Mouse (Mus musculus) C2C12 (cell line): Measurements from ENCODE around the gene Polk. TPM values are rescaled to one million over a fixed set of nuclear protein-coding genes. Genes with fewer than 3 reads are reported as not detected.
A peak's percentile ranks its signal among the peaks of the same experiment; 100 is the strongest.

Experiments used
- H3K27me3 ChIP-seq: one replicate; pipeline ENCODE4 v1.6.1; 2011; ENCODE audit not compliant: control insufficient read depth, insufficient read depth, insufficient read length
- H3K36me3 ChIP-seq: one replicate; pipeline ENCODE4 v1.6.1; 2011; ENCODE audit not compliant: control insufficient read depth, insufficient read depth
- H3K4me3 ChIP-seq: one replicate; pipeline ENCODE4 v1.5.1; 2011; ENCODE audit warnings: mild to moderate bottlenecking, control low read depth; ENCODE audit not compliant: poor library complexity, insufficient read depth, severe bottlenecking
- H3K79me2 ChIP-seq: one replicate; pipeline ENCODE4 v1.6.1; 2011; ENCODE audit not compliant: control insufficient read depth, insufficient read depth
- H3K79me3 ChIP-seq: one replicate; pipeline ENCODE4 v1.6.1; 2011; ENCODE audit warnings: low read depth, control low read depth
- H3ac ChIP-seq: one replicate; pipeline ENCODE3; 2011; ENCODE audit warnings: low read depth; ENCODE audit not compliant: control insufficient read depth, insufficient read length
- CEBPB ChIP-seq: IDR thresholded peaks from one replicate; pipeline ENCODE4 v1.6.1; 2011; ENCODE audit warnings: low read depth, mild to moderate bottlenecking, control low read depth, moderate library complexity
- CTCF ChIP-seq: IDR thresholded peaks from one replicate; pipeline ENCODE4 v1.5.1; 2011; ENCODE audit not compliant: control insufficient read depth, insufficient read depth, insufficient read length
- FOSL1 ChIP-seq: IDR thresholded peaks from one replicate; pipeline ENCODE4 v1.8.0; 2011; ENCODE audit warnings: mild to moderate bottlenecking, low read length; ENCODE audit not compliant: poor library complexity, insufficient read depth, severe bottlenecking
- MAX ChIP-seq: IDR thresholded peaks from one replicate; pipeline ENCODE4 v1.6.1; 2011; ENCODE audit warnings: mild to moderate bottlenecking, control low read depth
- MYOD1 ChIP-seq: IDR thresholded peaks from one replicate; pipeline ENCODE4 v1.6.1; 2011; ENCODE audit warnings: low read depth; ENCODE audit not compliant: control insufficient read depth, insufficient read length
- MYOG ChIP-seq: IDR thresholded peaks from one replicate; pipeline ENCODE4 v1.6.1; 2011; ENCODE audit not compliant: control insufficient read depth, insufficient read length; ENCODE audit errors: extremely low read depth
- USF1 ChIP-seq: IDR thresholded peaks from one replicate; pipeline ENCODE4 v1.6.1; 2011; ENCODE audit warnings: low read depth, mild to moderate bottlenecking, control low read depth, moderate library complexity
- polyA plus RNA-seq: library from polyadenylated mRNA; unstranded; fragments of >200 nt; fragmentation: generic; extraction: Trizol; gene quantifications from one replicate; pipeline ENCODE4 v1.2.1, GENCODE M21; 2012; ENCODE audit warnings: missing spikeins

The Polk gene
- polyA plus RNA-seq, 1 experiment = 3.5 TPM

DNA sequence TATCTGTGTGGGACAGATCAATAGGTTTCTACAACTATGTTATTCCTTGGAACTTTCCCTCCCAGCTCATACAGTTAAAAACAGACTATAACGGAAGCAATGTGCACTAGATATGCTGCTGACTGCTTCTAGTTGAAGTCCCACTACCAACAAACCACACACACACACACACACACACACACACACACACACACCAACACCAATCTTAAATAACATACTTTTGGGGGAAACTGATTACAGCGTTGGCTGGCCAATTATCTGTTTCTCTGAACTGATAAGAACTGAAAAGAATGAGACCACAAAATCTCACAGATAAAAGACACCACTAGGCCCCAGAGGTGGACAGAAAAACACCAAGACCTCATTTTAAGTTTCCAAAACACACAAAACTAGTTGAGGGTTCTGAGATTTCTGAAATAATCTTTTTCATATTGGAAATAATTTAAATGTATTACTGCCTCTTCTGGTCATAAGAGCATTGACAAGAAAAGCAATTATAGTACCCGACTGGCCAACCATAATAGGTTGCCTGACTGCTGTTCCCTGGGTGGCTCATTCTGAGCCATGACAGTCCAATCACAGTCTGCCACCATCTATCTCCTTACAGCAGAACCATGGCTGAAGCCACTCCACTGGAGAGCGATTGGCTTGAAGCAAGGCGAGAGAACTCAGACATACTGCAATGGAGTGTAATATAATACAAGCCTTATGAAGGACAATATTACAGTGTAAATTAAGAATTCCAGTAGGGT lies 5.4 kb downstream of the Polk start:
- Histone ChIP-seq H3ac (no peak overlapping the region), H3K79me3 (peaks cover 80% of the 10 kb centered on the region), H3K4me3 (no peak overlapping the region), H3K36me3 (no peaks in the 10 kb centered on the region), H3K27me3 (no peaks in the 10 kb centered on the region), H3K79me2 (peaks cover 97% of the 10 kb centered on the region)
- TF ChIP-seq MYOD1 (no peak), MYOG (no peak), CEBPB (no peak), MAX (no peak), USF1 (no peak), FOSL1 (no peak)

DNA sequence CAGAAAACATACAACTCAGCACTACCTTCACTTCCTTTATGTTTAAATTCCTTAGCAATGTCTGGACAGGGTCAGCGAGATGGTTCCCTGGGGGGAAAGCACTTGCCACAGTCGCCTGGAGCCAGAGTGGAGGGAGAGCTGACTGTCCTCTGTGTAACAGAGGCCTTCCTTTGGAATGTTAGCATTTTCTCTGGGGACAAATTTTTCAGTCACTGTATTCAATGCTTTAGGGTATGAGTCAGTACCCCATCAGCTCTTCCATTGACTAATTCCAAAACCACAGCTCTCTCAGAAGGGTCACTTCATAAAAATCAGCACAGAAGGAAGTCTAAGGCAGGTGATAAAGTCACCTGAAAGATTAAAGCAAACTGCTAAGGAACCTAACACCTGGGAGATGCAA lies 8.6 kb downstream of the Polk start:
- no peaks in the 10 kb centered on the region for H3K27me3 ChIP-seq
- H3K36me3 ChIP-seq = peaks cover 15% of the 10 kb centered on the region
- H3ac ChIP-seq = no peak overlapping the region
- peaks cover 87% of the 10 kb centered on the region for H3K79me3 ChIP-seq
- H3K4me3 ChIP-seq = no peak overlapping the region
- H3K79me2 ChIP-seq = peaks cover 97% of the 10 kb centered on the region
- TF ChIP-seq MAX (peak; percentile 52), MYOD1 (no peak), CEBPB (peak; percentile 42), FOSL1 (peak; percentile 95)

DNA sequence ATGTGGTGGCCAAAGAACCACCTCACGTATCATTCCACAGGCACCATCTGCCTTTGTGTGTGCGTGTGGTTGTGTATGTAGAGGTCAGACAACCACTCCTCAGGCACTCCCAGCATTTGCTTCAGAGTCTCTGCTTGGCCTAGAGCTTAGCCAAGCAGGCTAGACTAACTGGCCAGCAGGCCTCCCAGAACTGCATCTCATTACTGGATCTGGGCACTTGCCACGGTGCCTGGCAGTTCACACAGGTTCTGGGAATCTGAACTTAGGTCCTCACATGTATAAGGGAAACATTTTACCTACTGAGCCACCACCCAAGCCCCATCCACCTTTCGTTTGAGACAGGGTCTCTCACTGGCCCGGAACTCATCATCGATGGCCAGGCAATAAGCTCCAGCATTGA lies 10.2 kb downstream of the Polk start:
- peaks cover 85% of the 10 kb centered on the region for H3K79me3 ChIP-seq
- no peak overlapping the region for H3ac ChIP-seq
- no peaks in the 10 kb centered on the region for H3K27me3 ChIP-seq
- H3K4me3 ChIP-seq = no peak overlapping the region
- peaks cover 19% of the 10 kb centered on the region for H3K36me3 ChIP-seq
- TF ChIP-seq MYOG = no peak
- no peak for TF ChIP-seq FOSL1
- no peak for TF ChIP-seq MYOD1
- no peak for TF ChIP-seq MAX
- H3K79me2 ChIP-seq = peaks cover 97% of the 10 kb centered on the region

DNA sequence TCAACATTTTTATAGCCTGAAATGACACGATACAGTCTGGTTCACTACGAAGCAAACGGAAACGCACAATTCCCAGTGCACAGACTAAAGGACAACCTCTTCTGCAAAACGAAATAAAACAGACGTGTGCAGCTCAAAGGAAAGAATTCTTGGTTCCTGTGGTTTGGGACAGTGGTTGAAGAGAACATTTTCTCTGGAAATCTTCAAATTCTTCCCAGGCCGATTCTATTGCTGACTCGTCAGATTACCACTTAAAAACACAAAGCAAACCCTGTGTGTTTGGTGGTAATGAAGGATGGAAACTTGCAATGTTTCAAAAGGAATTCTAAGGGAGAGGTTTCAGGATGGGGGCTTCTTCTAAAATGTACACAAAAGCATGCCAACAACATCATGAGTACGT lies 12.3 kb downstream of the Polk start:
- H3K27me3 ChIP-seq = no peaks in the 10 kb centered on the region
- no peak overlapping the region for H3ac ChIP-seq
- peaks cover 77% of the 10 kb centered on the region for H3K79me3 ChIP-seq
- no peak overlapping the region for H3K4me3 ChIP-seq
- no peak for TF ChIP-seq CTCF
- no peak for TF ChIP-seq USF1
- TF ChIP-seq MYOD1 = no peak
- no peak for TF ChIP-seq FOSL1
- TF ChIP-seq CEBPB = no peak
- TF ChIP-seq MYOG = no peak
- no peak for TF ChIP-seq MAX
- peaks cover 23% of the 10 kb centered on the region for H3K36me3 ChIP-seq
- peaks cover 92% of the 10 kb centered on the region for H3K79me2 ChIP-seq

- Histone ChIP-seq H3K4me3 (no peak overlapping the region), H3ac (no peak overlapping the region), H3K27me3 (no peaks in the 10 kb centered on the region), H3K79me2 (peaks cover 92% of the 10 kb centered on the region), H3K79me3 (peaks cover 73% of the 10 kb centered on the region), H3K36me3 (peaks cover 23% of the 10 kb centered on the region)
- no peak for TF ChIP-seq MYOD1
- no peak for TF ChIP-seq MYOG
- no peak for TF ChIP-seq FOSL1
- no peak for TF ChIP-seq CTCF
- TF ChIP-seq USF1 = no peak
- no peak for TF ChIP-seq MAX
- TF ChIP-seq CEBPB = no peak
These were observed 12.8 kb downstream of the Polk start for GRCm38 (mm10) chr13:96529542-96529941.

- Histone ChIP-seq H3K36me3 (peaks cover 23% of the 10 kb centered on the region), H3K79me2 (peaks cover 90% of the 10 kb centered on the region), H3K79me3 (peaks cover 71% of the 10 kb centered on the region), H3K4me3 (no peak overlapping the region), H3ac (no peak overlapping the region), H3K27me3 (no peaks in the 10 kb centered on the region)
- TF ChIP-seq MYOG = no peak
- TF ChIP-seq MAX = no peak
- no peak for TF ChIP-seq FOSL1
- TF ChIP-seq CEBPB = no peak
- no peak for TF ChIP-seq USF1
- TF ChIP-seq CTCF = no peak
- no peak for TF ChIP-seq MYOD1
These were observed 13.6 kb downstream of the Polk start for GRCm38 (mm10) chr13:96528776-96529175.
